Mouse (Mus musculus) liver, adult 2 months (tissue): ENCODE measurements at regions not wholly inside any gene's neighbourhood (a gene's known extent, or its start where the extent isn't known, plus 50 kb on each side); places are given as distances from the start of the nearest gene placed in this dataset.

Experiments
- DNase-seq: peaks from one replicate; pipeline ENCODE4 v3.0.0-alpha.2; 2011; ENCODE audit warnings: low read depth, low spot score; ENCODE audit errors: extremely low read depth
- H3K27ac ChIP-seq: fragments of 200-500 bp; replicated peaks from 2 replicates; pipeline ENCODE4 v1.5.1; 2012; ENCODE audit warnings: low read depth, mild to moderate bottlenecking, control low read depth, inconsistent platforms, low read length; ENCODE audit not compliant: insufficient read depth
- H3K27me3 ChIP-seq: fragments of 200-500 bp; 2 replicates; pipeline ENCODE4 v1.6.1; 2012; ENCODE audit warnings: mild to moderate bottlenecking, moderate library complexity, low read length, inconsistent platforms; ENCODE audit not compliant: control insufficient read depth, insufficient read depth
- H3K36me3 ChIP-seq: fragments of 200-500 bp; 2 replicates; pipeline ENCODE4 v1.6.1; 2012; ENCODE audit warnings: low read length, inconsistent platforms; ENCODE audit not compliant: control insufficient read depth, insufficient read depth
- H3K4me1 ChIP-seq: fragments of 200-500 bp; 2 replicates; pipeline ENCODE4 v1.6.1; 2011; ENCODE audit warnings: low read length; ENCODE audit not compliant: control insufficient read depth, insufficient read depth
- H3K4me3 ChIP-seq: fragments of 200-500 bp; 2 replicates; pipeline ENCODE4 v1.5.1; 2011; ENCODE audit warnings: low read depth, mild to moderate bottlenecking, control low read depth, low read length, moderate library complexity; ENCODE audit not compliant: insufficient read depth
- H3K79me2 ChIP-seq: fragments of 200-500 bp; 2 replicates; pipeline ENCODE4 v1.6.1; 2012; ENCODE audit warnings: inconsistent platforms, mild to moderate bottlenecking, low read length, moderate library complexity; ENCODE audit not compliant: control insufficient read depth, insufficient read depth
- H3K9ac ChIP-seq: fragments of 200-500 bp; 2 replicates; pipeline ENCODE4 v1.6.1; 2012; ENCODE audit warnings: low read depth, mild to moderate bottlenecking, control low read depth, inconsistent platforms, low read length
- CTCF ChIP-seq: fragments of 200-500 bp; IDR thresholded peaks from 2 replicates; pipeline ENCODE4 v1.5.1; 2011; ENCODE audit warnings: low read depth, low read length, control low read depth
- POLR2A ChIP-seq: fragments of 200-500 bp; IDR thresholded peaks from 2 replicates; pipeline ENCODE4 v1.6.1; 2011; ENCODE audit warnings: low read length, control low read depth; ENCODE audit not compliant: insufficient read depth; ENCODE audit errors: extremely low read depth
- WGBS: fragments of 180-500 bp; shearing (Covaris S2); methylation state at CpG from one replicate; pipeline ENCODE4 v1.1.7; 2018; 5-methylcytosine and 5-hydroxymethylcytosine counted together

GRCm38 (mm10) chr12:49921608-49922007, 536.6 kb downstream of the Gm43517 start:
- 48% methylated on average over 2 of the region's 2 CpGs for WGBS
- Histone ChIP-seq H3K79me2 (no peaks in the 10 kb centered on the region), H3K4me1 (no peaks in the 10 kb centered on the region), H3K4me3 (no peak overlapping the region), H3K36me3 (no peaks in the 10 kb centered on the region), H3K27ac (no peak overlapping the region), H3K27me3 (no peaks in the 10 kb centered on the region), H3K9ac (no peak overlapping the region)
- DNase-seq = no peak
- TF ChIP-seq POLR2A (no peak), CTCF (no peak)

- no peaks in the 10 kb centered on the region for H3K79me2 ChIP-seq
- no peak for TF ChIP-seq CTCF
- H3K4me1 ChIP-seq = no peaks in the 10 kb centered on the region
- H3K9ac ChIP-seq = no peak overlapping the region
- no peak overlapping the region for H3K4me3 ChIP-seq
- H3K36me3 ChIP-seq = no peaks in the 10 kb centered on the region
- H3K27me3 ChIP-seq = no peaks in the 10 kb centered on the region
- 23% methylated on average over 2 of the region's 2 CpGs for WGBS
- no peak for DNase-seq
- H3K27ac ChIP-seq = no peak overlapping the region
Measured at GRCm38 (mm10) chr12:49940818-49941217, 555.8 kb downstream of the Gm43517 start.

- Histone ChIP-seq H3K27me3 (no peaks in the 10 kb centered on the region), H3K27ac (no peak overlapping the region), H3K4me1 (no peaks in the 10 kb centered on the region), H3K79me2 (no peaks in the 10 kb centered on the region), H3K36me3 (no peaks in the 10 kb centered on the region), H3K4me3 (no peak overlapping the region), H3K9ac (no peak overlapping the region)
- TF ChIP-seq CTCF (no peak), POLR2A (no peak)
- 80% methylated on average over 9 of the region's 9 CpGs for WGBS
- no peak for DNase-seq
Measured at GRCm38 (mm10) chr12:49944911-49945627, 560.1 kb downstream of the Gm43517 start.

- Histone ChIP-seq H3K27me3 (no peaks in the 10 kb centered on the region), H3K9ac (no peak overlapping the region), H3K4me3 (no peak overlapping the region), H3K4me1 (no peaks in the 10 kb centered on the region), H3K79me2 (no peaks in the 10 kb centered on the region), H3K27ac (no peak overlapping the region), H3K36me3 (no peaks in the 10 kb centered on the region)
- DNase-seq = no peak
- TF ChIP-seq POLR2A (no peak), CTCF (no peak)
- WGBS = 60% methylated on average over 4 of the region's 4 CpGs
Measured at GRCm38 (mm10) chr12:49945628-49946220, 560.8 kb downstream of the Gm43517 start.

DNA sequence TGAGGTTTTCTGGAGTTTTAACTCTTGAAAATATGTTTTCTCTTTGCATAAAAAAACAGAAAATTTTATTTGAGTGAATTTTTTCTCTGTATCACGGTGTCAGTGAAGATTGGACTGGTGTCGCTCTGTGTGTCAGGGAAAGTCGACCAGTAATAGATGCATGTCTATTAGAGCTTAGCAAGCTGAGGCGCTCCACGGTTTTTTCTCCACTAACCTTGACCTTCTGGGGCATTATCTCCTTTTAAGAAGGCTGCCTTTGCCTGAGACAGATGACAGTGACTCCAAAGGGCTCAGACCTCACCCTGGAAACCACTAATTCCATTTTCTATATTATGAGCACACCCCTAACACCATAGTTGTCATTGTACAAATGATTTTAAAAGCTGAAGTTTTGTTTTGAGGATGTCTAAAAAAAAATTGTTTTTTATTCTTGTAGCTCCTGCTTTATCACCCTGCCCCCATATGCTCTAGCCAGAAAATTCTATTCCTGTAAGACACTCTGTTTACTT, 561.8 kb downstream of the Gm43517 start:
- TF ChIP-seq CTCF = no peak
- TF ChIP-seq POLR2A = no peak
- Histone ChIP-seq H3K9ac (no peak overlapping the region), H3K27me3 (no peaks in the 10 kb centered on the region), H3K4me3 (no peak overlapping the region), H3K79me2 (no peaks in the 10 kb centered on the region), H3K27ac (no peak overlapping the region), H3K4me1 (no peaks in the 10 kb centered on the region), H3K36me3 (no peaks in the 10 kb centered on the region)
- 68% methylated on average over 5 of the region's 5 CpGs for WGBS
- DNase-seq = no peak

DNA sequence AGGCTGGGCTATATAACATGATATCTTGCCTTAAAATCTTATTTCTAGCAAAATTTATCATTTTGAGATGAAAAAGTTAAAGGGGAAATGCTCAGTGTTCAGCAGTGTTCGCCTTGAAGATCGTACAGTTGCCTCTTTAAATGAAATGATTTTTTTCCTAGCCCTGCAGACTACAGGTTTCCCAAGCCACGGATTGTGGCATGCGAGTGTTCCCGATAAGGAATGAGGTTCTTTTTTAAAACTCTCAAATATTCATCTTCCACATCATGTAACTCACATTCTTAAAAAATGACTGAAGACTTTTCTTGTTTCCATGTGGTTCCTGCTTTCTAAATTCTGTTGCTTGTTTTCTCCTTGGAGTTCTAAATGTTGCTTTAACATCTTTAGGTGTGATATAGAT, 566.0 kb downstream of the Gm43517 start:
- Histone ChIP-seq H3K36me3 (no peaks in the 10 kb centered on the region), H3K79me2 (no peaks in the 10 kb centered on the region), H3K4me3 (no peak overlapping the region), H3K9ac (no peak overlapping the region), H3K27ac (no peak overlapping the region), H3K4me1 (no peaks in the 10 kb centered on the region), H3K27me3 (no peaks in the 10 kb centered on the region)
- no peak for TF ChIP-seq POLR2A
- 78% methylated on average over 5 of the region's 5 CpGs for WGBS
- DNase-seq = no peak
